Mouse (Mus musculus) CH12.LX (cell line): Measurements from ENCODE around the gene Myt1l. TPM values are rescaled to one million over a fixed set of nuclear protein-coding genes. Genes with fewer than 3 reads are reported as not detected.

Source experiments
- DNase-seq: peaks from one replicate; pipeline ENCODE4 v3.0.0-alpha.2; 2013; ENCODE audit errors: extremely low read depth
- H3K27ac ChIP-seq: 2 replicates; pipeline ENCODE4 v1.5.1; 2012; ENCODE audit warnings: low read depth, mild to moderate bottlenecking, control low read depth, moderate library complexity; ENCODE audit not compliant: insufficient read depth
- H3K27me3 ChIP-seq: replicated peaks from 2 replicates; pipeline ENCODE3; 2012; ENCODE audit warnings: inconsistent platforms
- H3K36me3 ChIP-seq, 2 experiments: replicated peaks in 1 of 2; 2 replicates each; pipeline versions ENCODE3 to v1.6.1; 2012; ENCODE audit warnings: inconsistent platforms in 1 of 2, low read length in 1 of 2, mild to moderate bottlenecking in 1 of 2, mixed read lengths in 1 of 2, moderate library complexity in 1 of 2; ENCODE audit not compliant: control insufficient read depth in 1 of 2, insufficient read depth in 1 of 2
- H3K4me1 ChIP-seq, 2 experiments: 2 replicates each; pipeline ENCODE4 v1.6.1; 2012; ENCODE audit warnings: inconsistent platforms in 1 of 2, moderate library complexity in 1 of 2; ENCODE audit not compliant: insufficient read depth in 2 of 2, control insufficient read depth in 1 of 2
- H3K4me2 ChIP-seq: 2 replicates; pipeline ENCODE4 v1.6.1; 2012; ENCODE audit warnings: low read depth, mild to moderate bottlenecking, control low read depth; ENCODE audit not compliant: poor library complexity, insufficient read depth, severe bottlenecking
- H3K4me3 ChIP-seq, 3 experiments: fragments of 150-350 bp in 1 of 3; sonication (generic) in 1 of 3; replicated peaks in 1 of 3; 2 replicates each; pipeline versions ENCODE3 to v1.5.1; 2011 to 2012; ENCODE audit warnings: low read depth in 2 of 3, low read length in 2 of 3, mild to moderate bottlenecking in 2 of 3, moderate library complexity in 2 of 3, control low read depth in 1 of 3, improper control_type of control experiment in 1 of 3, inconsistent platforms in 1 of 3, mixed read lengths in 1 of 3; ENCODE audit not compliant: poor library complexity in 1 of 3
- H3K79me2 ChIP-seq: replicated peaks from 2 replicates; pipeline ENCODE4 v1.6.1; 2012; ENCODE audit warnings: mild to moderate bottlenecking, moderate library complexity; ENCODE audit not compliant: control insufficient read depth, poor library complexity, insufficient read depth, severe bottlenecking; ENCODE audit errors: extremely low read depth
- H3K9ac ChIP-seq: 2 replicates; pipeline ENCODE4 v1.6.1; 2012; ENCODE audit warnings: low read depth, mild to moderate bottlenecking, control low read depth, moderate library complexity; ENCODE audit not compliant: insufficient read depth
- H3K9me3 ChIP-seq: replicated peaks from 2 replicates; pipeline ENCODE3; 2012; ENCODE audit warnings: low read length, inconsistent platforms, mixed read lengths
- BHLHE40 ChIP-seq: IDR thresholded peaks from 2 replicates; pipeline ENCODE4 v1.6.1; 2011; ENCODE audit warnings: mild to moderate bottlenecking, low read depth, low read length, improper control_type of control experiment
- ELF1 ChIP-seq: IDR thresholded peaks from 2 replicates; pipeline ENCODE4 v1.6.1; 2014; ENCODE audit warnings: low read depth, mild to moderate bottlenecking, inconsistent platforms, low read length, improper control_type of control experiment
- ETS1 ChIP-seq: conservative IDR thresholded peaks from 2 replicates; pipeline ENCODE4 v1.6.1; 2012; ENCODE audit warnings: low read depth, mild to moderate bottlenecking, inconsistent platforms, low read length, improper control_type of control experiment, moderate library complexity
- GABPA ChIP-seq: IDR thresholded peaks from 2 replicates; pipeline ENCODE4 v1.6.1; 2012; ENCODE audit warnings: low read depth, low read length, improper control_type of control experiment, inconsistent platforms; ENCODE audit not compliant: insufficient replicate concordance
- HCFC1 ChIP-seq: IDR thresholded peaks from 2 replicates; pipeline ENCODE4 v1.6.1; 2012; ENCODE audit warnings: low read depth, mild to moderate bottlenecking, inconsistent platforms, low read length, improper control_type of control experiment
- JUN ChIP-seq: IDR thresholded peaks from 2 replicates; pipeline ENCODE4 v1.6.1; 2011; ENCODE audit warnings: low read depth, mild to moderate bottlenecking, low read length, improper control_type of control experiment, moderate library complexity; ENCODE audit not compliant: insufficient read depth
- MAX ChIP-seq: IDR thresholded peaks from 2 replicates; pipeline ENCODE4 v1.6.1; 2011; ENCODE audit warnings: low read length, improper control_type of control experiment
- PAX5 ChIP-seq: IDR thresholded peaks from 2 replicates; pipeline ENCODE4 v1.6.1; 2012; ENCODE audit warnings: low read length, inconsistent platforms, mixed read lengths
- POLR2A ChIP-seq: IDR thresholded peaks from 2 replicates; pipeline ENCODE4 v1.6.1; 2011; ENCODE audit warnings: low read depth, mild to moderate bottlenecking, improper control_type of control experiment, low read length
- RAD21 ChIP-seq: IDR thresholded peaks from 2 replicates; pipeline ENCODE4 v1.6.1; 2011; ENCODE audit warnings: low read depth, mild to moderate bottlenecking, low read length, improper control_type of control experiment, moderate library complexity
- RCOR1 ChIP-seq: conservative IDR thresholded peaks from 2 replicates; pipeline ENCODE4 v1.6.1; 2012; ENCODE audit warnings: low read depth, mild to moderate bottlenecking, inconsistent platforms, low read length, improper control_type of control experiment
- SIN3A ChIP-seq: IDR thresholded peaks from 2 replicates; pipeline ENCODE4 v1.6.1; 2012; ENCODE audit warnings: low read length, improper control_type of control experiment, inconsistent platforms
- SMC3 ChIP-seq: IDR thresholded peaks from 2 replicates; pipeline ENCODE4 v1.6.1; 2011; ENCODE audit warnings: low read depth, low read length, improper control_type of control experiment
- TBP ChIP-seq: conservative IDR thresholded peaks from 2 replicates; pipeline ENCODE4 v1.6.1; 2011; ENCODE audit warnings: low read depth, low read length, improper control_type of control experiment
- TCF12 ChIP-seq: IDR thresholded peaks from 2 replicates; pipeline ENCODE4 v1.6.1; 2014; ENCODE audit warnings: low read depth, mild to moderate bottlenecking, inconsistent platforms, low read length, improper control_type of control experiment
- dilution Hi-C: fragments of 300-500 bp; cut with MboI; formaldehyde crosslinking; loops from 2 replicates; pipeline ENCODE4 v1.14.3; 2020; ENCODE audit warnings: low sequenced_read_pairs; ENCODE audit not compliant: extremely low pct_unique_long_range_greater_than_20kb, extremely low pct_ligation_motif_present
- in situ Hi-C: fragments of 300-500 bp; cut with MboI; formaldehyde crosslinking; loops from 3 replicates; pipeline ENCODE4 v1.14.3; 2019; ENCODE audit warnings: low sequenced_read_pairs, low pct_ligation_motif_present, low pct_unique_long_range_greater_than_20kb, mixed read lengths
- polyA plus RNA-seq: library from polyadenylated mRNA; unstranded; fragments of >175 nt; gene quantifications from 2 replicates; pipeline ENCODE4 v1.2.1, GENCODE M21; 2012; ENCODE audit warnings: low read depth; ENCODE audit not compliant: insufficient read length
- total RNA-seq, 2 experiments: library from RNA; depleted of rRNA; stranded (reverse); fragments of 300-350 nt in 1 of 2; fragments of >200 nt in 1 of 2; gene quantifications; 2 replicates each; pipeline ENCODE4 v1.2.3; 2012 to 2014

Gene Myt1l
- total and polyA plus RNA-seq, 3 experiments = 0.31 to 1.1 TPM; not detected in 1

GRCm38 (mm10) chr12:29695194-29695593, 167.0 kb downstream of the Myt1l start:
- in situ Hi-C loops = no loop called here
- Histone ChIP-seq H3K9me3 (no peaks in the 10 kb centered on the region), H3K79me2 (no peaks in the 10 kb centered on the region), H3K27ac (no peak overlapping the region), H3K4me1 (peaks cover 0 to 8% of the 10 kb centered on the region in 2 experiments; a peak in 1 of 4 replicates), H3K9ac (no peak overlapping the region), H3K4me3 (no peak overlapping the region), H3K36me3 (no peaks in the 10 kb centered on the region), H3K27me3 (no peaks in the 10 kb centered on the region), H3K4me2 (no peak overlapping the region)
- dilution Hi-C loops = no loop called here
- TF ChIP-seq SIN3A (no peak), ETS1 (no peak), TCF12 (no peak), PAX5 (no peak), RAD21 (no peak), RCOR1 (no peak), BHLHE40 (no peak), SMC3 (no peak), JUN (no peak), MAX (no peak)
- no peak for DNase-seq

GRCm38 (mm10) chr12:29697526-29698500, 169.6 kb downstream of the Myt1l start:
- Histone ChIP-seq H3K27me3 (no peaks in the 10 kb centered on the region), H3K9ac (no peak overlapping the region), H3K36me3 (no peaks in the 10 kb centered on the region), H3K79me2 (no peaks in the 10 kb centered on the region), H3K4me2 (no peak overlapping the region), H3K27ac (no peak overlapping the region)
- no peak for DNase-seq
- TF ChIP-seq POLR2A (no peak), TBP (no peak), BHLHE40 (no peak), GABPA (no peak), RAD21 (no peak), HCFC1 (no peak), ELF1 (no peak)
- TF ChIP-seq, all 38 proteins: peak for 0
- Histone ChIP-seq H3K4me1 (peaks cover 0 to 8% of the 10 kb centered on the region in 2 experiments; a peak in 1 of 4 replicates), H3K9me3 (no peaks in the 10 kb centered on the region), H3K4me3 (no peak overlapping the region)
- in situ Hi-C loops (no loop called here), dilution Hi-C loops (no loop called here)
